ENCODE assay signal across 14 mouse cellular contexts in genomic region chr1:131726586-131726985, GRCm38 (mm10). TPM values are rescaled to one million over a fixed set of nuclear protein-coding genes. Genes with fewer than 3 reads are reported as not detected.
DNase-seq lines count a peak whose midpoint lies in the region; ATAC-seq lines count a peak whose summit lies in the region.
"Had no signal": no experiment of that assay in that cellular context is flagged by ENCODE, and none has a peak within 500 bp of the region (broad histone marks: within the 10 kb centered on the region; RNA-seq: fewer than 3 reads in every experiment).

No protein-coding gene starts in this region.

- H3K9me3 ChIP-seq in liver, embryonic 16.5 days (replicated peaks; ENCODE audit: control insufficient read depth, low read length), result no peaks in the 10 kb centered on the region
- H3K9me3 ChIP-seq in liver, embryonic 11.5 days (ENCODE audit: control insufficient read depth, low read length), result no peaks in the 10 kb centered on the region
- H3K9me3 ChIP-seq in heart, embryonic 15.5 days (replicated peaks), result no peaks in the 10 kb centered on the region
- no peaks in the 10 kb centered on the region for H3K9me3 ChIP-seq in hindbrain, embryonic 12.5 days (replicated peaks)
- H3K9me3 ChIP-seq: hindbrain, embryonic 10.5 days; limb, embryonic 12.5 days; neural tube, embryonic 13.5 days had no signal

- no peak overlapping the region for H3K9ac ChIP-seq in liver, embryonic 16.5 days (ENCODE audit: low read depth, low read length)
- H3K9ac ChIP-seq in liver, embryonic 11.5 days (ENCODE audit: low read depth, low read length), result no peak overlapping the region
- no peak overlapping the region for H3K9ac ChIP-seq in heart, embryonic 15.5 days
- no peak overlapping the region for H3K9ac ChIP-seq in hindbrain, embryonic 12.5 days
- H3K9ac ChIP-seq: limb, embryonic 12.5 days; neural tube, embryonic 13.5 days had no signal

- H3K4me2 ChIP-seq in liver, embryonic 16.5 days (ENCODE audit: low read depth, low read length), result no peak overlapping the region
- no peak overlapping the region for H3K4me2 ChIP-seq in liver, embryonic 11.5 days
- no peak overlapping the region for H3K4me2 ChIP-seq in heart, embryonic 15.5 days
- H3K4me2 ChIP-seq in hindbrain, embryonic 12.5 days (replicated peaks), result no peak overlapping the region
- H3K4me2 ChIP-seq: limb, embryonic 12.5 days; neural tube, embryonic 13.5 days had no signal

- peak; percentile 51 for DNase-seq in adrenal gland, adult 8-10 months
- no peak for DNase-seq in adrenal gland, postnatal 25 days
- DNase-seq in liver, embryonic 11.5 days (ENCODE audit: low spot score), result no peak
- DNase-seq in adrenal gland, postnatal 10 days, result peak; percentile 32
- DNase-seq: cerebellum, adult 11 months; right cerebral cortex, postnatal 14 days had no signal

- 0 out of 2 replicates have a peak, but pooled peaks have one; percentile 21 for ATAC-seq in liver, embryonic 16.5 days (ENCODE audit: low read depth)
- no peak for ATAC-seq in liver, embryonic 11.5 days (replicated peaks; ENCODE audit: low FRiP score)
- peak; percentile 56; the same call in 1 of the 2 replicates for ATAC-seq in heart, embryonic 15.5 days (replicated peaks; ENCODE audit: insufficient number of reproducible peaks, insufficient read depth, low FRiP score, low read depth)
- ATAC-seq in activated CD4-positive, CD25-positive, alpha-beta regulatory T cell, adult 4 months, result no peak
- no peak for ATAC-seq in hindbrain, embryonic 12.5 days (ENCODE audit: low FRiP score)
- ATAC-seq: forebrain, embryonic 14.5 days had no signal

- no peaks in the 10 kb centered on the region for H3K27me3 ChIP-seq in liver, embryonic 16.5 days (ENCODE audit: control insufficient read depth, insufficient read depth, low read depth, low read length)
- no peaks in the 10 kb centered on the region for H3K27me3 ChIP-seq in liver, embryonic 11.5 days (replicated peaks; ENCODE audit: control insufficient read depth, insufficient read depth, low read length)
- no peaks in the 10 kb centered on the region for H3K27me3 ChIP-seq in heart, embryonic 15.5 days
- H3K27me3 ChIP-seq in hindbrain, embryonic 12.5 days, result no peaks in the 10 kb centered on the region
- H3K27me3 ChIP-seq: limb, embryonic 12.5 days; neural tube, embryonic 13.5 days had no signal

- H3K4me3 ChIP-seq in liver, embryonic 16.5 days (ENCODE audit: low read depth, low read length), result no peak overlapping the region
- no peak overlapping the region for H3K4me3 ChIP-seq in liver, embryonic 11.5 days (ENCODE audit: low read depth, low read length)
- no peak overlapping the region for H3K4me3 ChIP-seq in heart, embryonic 15.5 days
- H3K4me3 ChIP-seq in hindbrain, embryonic 12.5 days, result no peak overlapping the region
- H3K4me3 ChIP-seq: hindbrain, embryonic 10.5 days; limb, embryonic 12.5 days; neural tube, embryonic 13.5 days had no signal

- no peaks in the 10 kb centered on the region for H3K4me1 ChIP-seq in liver, embryonic 16.5 days (ENCODE audit: control insufficient read depth, low read depth, low read length)
- H3K4me1 ChIP-seq in liver, embryonic 11.5 days (replicated peaks; ENCODE audit: control insufficient read depth, insufficient read depth, low read length), result no peaks in the 10 kb centered on the region
- peaks cover 8% of the 10 kb centered on the region for H3K4me1 ChIP-seq in heart, embryonic 15.5 days (replicated peaks)
- no peaks in the 10 kb centered on the region for H3K4me1 ChIP-seq in hindbrain, embryonic 12.5 days
- H3K4me1 ChIP-seq: limb, embryonic 12.5 days; neural tube, embryonic 13.5 days had no signal

- no peak overlapping the region for H3K27ac ChIP-seq in liver, embryonic 16.5 days (ENCODE audit: low read length)
- no peak overlapping the region for H3K27ac ChIP-seq in liver, embryonic 11.5 days (ENCODE audit: low read depth, low read length)
- 0 out of 2 replicates have a peak overlapping the region, but pooled peaks have one; percentile 43 for H3K27ac ChIP-seq in heart, embryonic 15.5 days
- no peak overlapping the region for H3K27ac ChIP-seq in hindbrain, embryonic 12.5 days
- H3K27ac ChIP-seq: hindbrain, embryonic 10.5 days; limb, embryonic 12.5 days; neural tube, embryonic 13.5 days had no signal

- WGBS in liver, embryonic 16.5 days (ENCODE audit: insufficient replicate concordance), result 20% methylated on average over 6 of the region's 6 CpGs
- 33% methylated on average over 6 of the region's 6 CpGs for WGBS in liver, embryonic 11.5 days
- WGBS in heart, embryonic 15.5 days, result 16% methylated on average over 6 of the region's 6 CpGs
- 74% methylated on average over 6 of the region's 6 CpGs for WGBS in hindbrain, embryonic 12.5 days

- H3K36me3 ChIP-seq in liver, embryonic 16.5 days (ENCODE audit: control insufficient read depth, insufficient read depth), result no peaks in the 10 kb centered on the region
- H3K36me3 ChIP-seq in liver, embryonic 11.5 days (ENCODE audit: control insufficient read depth, insufficient read depth, low read length), result no peaks in the 10 kb centered on the region
- H3K36me3 ChIP-seq in heart, embryonic 15.5 days, result no peaks in the 10 kb centered on the region
- H3K36me3 ChIP-seq in hindbrain, embryonic 12.5 days, result no peaks in the 10 kb centered on the region
- H3K36me3 ChIP-seq: hindbrain, embryonic 10.5 days; limb, embryonic 12.5 days; neural tube, embryonic 13.5 days had no signal

RNA-seq across cellular contexts. Expression of gene Slc26a9, which starts 17.2 kb away (rescaled TPM):
- under 1 TPM in 3 of 4 experiments, not detected in 1; 0.06 to 0.28 (median 0.23) TPM for total RNA-seq in adrenal gland, adult 8-10 months (2022)
- 0.18 TPM in 1 of 2 replicates, not detected in the other for total RNA-seq in adrenal gland, postnatal 25 days (2021)
- 0.06 TPM in 1 of 2 replicates, not detected in the other for polyA plus RNA-seq in liver, embryonic 16.5 days (2015; fragmentation: Nextera tagmentation; extraction: Ambion mirVana)
- not detected in 2 replicates for polyA plus RNA-seq in liver, embryonic 11.5 days (2014; fragmentation: Nextera tagmentation; extraction: Ambion mirVana)
- under 1 TPM in 1 of 2 experiments, not detected in 1; 0.15 TPM for total RNA-seq in adrenal gland, postnatal 10 days (2021)
- 0.08 and 0.22 TPM in 2 replicates for polyA plus RNA-seq in heart, embryonic 15.5 days (2015; fragmentation: Nextera tagmentation; extraction: Ambion mirVana)
- not detected for polyA plus RNA-seq in activated CD4-positive, CD25-positive, alpha-beta regulatory T cell, adult 4 months (2017; shearing (Covaris generic))
- 0.07 and 0.13 TPM in 2 replicates for polyA plus RNA-seq in hindbrain, embryonic 12.5 days (2016; fragmentation: Nextera tagmentation; extraction: Ambion mirVana)
- polyA plus RNA-seq: limb, embryonic 12.5 days; neural tube, embryonic 13.5 days had no signal

RNA-seq across cellular contexts. Expression of gene Rab7b, which starts 38.1 kb away (rescaled TPM):
- total RNA-seq in adrenal gland, adult 8-10 months (2022), result 10 to 100 TPM in 2 of 4 experiments, 1 to 10 TPM in 2; 6.6 to 17.4 (median 11.0) TPM
- 5.0 and 5.4 TPM in 2 replicates for total RNA-seq in adrenal gland, postnatal 25 days (2021)
- 0.96 and 1.3 TPM in 2 replicates for polyA plus RNA-seq in liver, embryonic 16.5 days (2015; fragmentation: Nextera tagmentation; extraction: Ambion mirVana)
- polyA plus RNA-seq in liver, embryonic 11.5 days (2014; fragmentation: Nextera tagmentation; extraction: Ambion mirVana), result 0.53 and 1.1 TPM in 2 replicates
- 1 to 10 TPM; 4.7 to 5.1 TPM for total RNA-seq in adrenal gland, postnatal 10 days (2021)
- polyA plus RNA-seq in heart, embryonic 15.5 days (2015; fragmentation: Nextera tagmentation; extraction: Ambion mirVana), result 3.3 and 3.7 TPM in 2 replicates
- polyA plus RNA-seq in activated CD4-positive, CD25-positive, alpha-beta regulatory T cell, adult 4 months (2017; shearing (Covaris generic)), result not detected
- polyA plus RNA-seq in hindbrain, embryonic 12.5 days (2016; fragmentation: Nextera tagmentation; extraction: Ambion mirVana), result 0.61 and 0.76 TPM in 2 replicates

Comparison
In these comparisons a context has a peak if more than half of its experiments do, and no peak if none do; other contexts are left out.
1. DNase-seq: peak in adrenal gland, adult 8-10 months (single experiment) and adrenal gland, postnatal 10 days (single experiment); none in adrenal gland, postnatal 25 days (single experiment) and liver, embryonic 11.5 days (single experiment).
2. ATAC-seq: peak in liver, embryonic 16.5 days (single experiment) and heart, embryonic 15.5 days (single experiment); none in liver, embryonic 11.5 days (single experiment), activated CD4-positive, CD25-positive, alpha-beta regulatory T cell, adult 4 months (single experiment) and hindbrain, embryonic 12.5 days (single experiment).